Mouse (Mus musculus) regulatory T cell (primary cell): Measurements from ENCODE around the gene Cela2a.

Experiments
- in situ Hi-C: fragments of 300-600 bp; cut with MboI, MseI; formaldehyde crosslinking; loops from one replicate; pipeline ENCODE4 v1.15.1; 2025; ENCODE audit warnings: high pct_unique_total_duplicates

The Cela2a gene

GRCm38 (mm10) chr4:141826060-141826459 lies at the start of gene Cela2a:
Cela2a (minus strand) TSS chr4:141826160.
- in situ Hi-C loops: no loop called here

GRCm38 (mm10) chr4:141875481-141876108 lies 49.6 kb upstream of the Cela2a start:
- in situ Hi-C loops: no loop called here

- in situ Hi-C loops: no loop called here
These were observed 48.9 kb upstream of the Cela2a start, which contains the start of gene Efhd2 for GRCm38 (mm10) chr4:141874601-141875460. Efhd2 (minus strand) TSS chr4:141874920.

GRCm38 (mm10) chr4:141874111-141874600 lies 48.2 kb upstream of the Cela2a start:
- in situ Hi-C loops: no loop called here

- in situ Hi-C loops: no loop called here
These were observed 47.0 kb upstream of the Cela2a start for GRCm38 (mm10) chr4:141872977-141873376.

GRCm38 (mm10) chr4:141871909-141872308 lies 45.9 kb upstream of the Cela2a start:
- in situ Hi-C loops: no loop called here

GRCm38 (mm10) chr4:141871333-141871725 lies 45.4 kb upstream of the Cela2a start:
- in situ Hi-C loops: no loop called here

GRCm38 (mm10) chr4:141870666-141871332 lies 44.8 kb upstream of the Cela2a start:
- in situ Hi-C loops: no loop called here

DNA sequence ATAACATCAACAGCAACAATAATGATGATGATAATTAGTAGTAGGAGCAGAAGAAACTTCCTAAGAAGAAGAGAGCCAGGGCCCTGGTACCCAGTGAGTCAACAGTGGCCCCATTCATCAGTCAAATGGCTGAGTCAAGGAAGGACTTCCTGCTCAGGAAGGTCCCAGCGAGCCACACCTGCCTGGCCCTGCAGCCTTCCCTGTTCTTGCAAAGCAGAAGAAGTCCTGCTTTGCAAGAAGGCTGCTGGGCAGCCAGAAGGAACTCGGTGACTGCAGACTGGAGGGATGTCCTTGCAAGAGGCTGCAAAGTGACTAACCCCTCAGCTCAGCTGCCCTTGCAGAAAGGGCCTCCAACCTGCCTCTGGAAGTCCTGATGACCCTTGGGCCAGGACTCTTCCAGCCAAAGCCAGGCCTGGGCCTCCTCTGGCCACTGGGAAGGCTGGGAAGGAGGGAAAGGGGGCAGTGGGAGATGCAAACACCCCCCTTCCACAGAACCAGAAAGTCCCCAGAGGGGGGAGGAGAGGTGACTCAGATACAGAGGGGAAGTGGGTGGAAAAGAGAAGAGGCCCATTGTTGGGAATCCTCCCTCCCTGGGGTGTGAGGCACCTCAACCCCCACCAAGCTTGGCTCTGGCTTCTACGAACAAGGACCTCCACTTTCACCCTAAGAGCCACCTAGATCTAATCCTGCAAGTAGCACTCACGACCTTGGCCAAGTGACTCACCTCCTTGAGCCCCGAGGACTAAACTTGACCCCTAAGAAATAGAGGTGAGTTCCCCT lies 43.7 kb upstream of the Cela2a start:
- in situ Hi-C loops: no loop called here

GRCm38 (mm10) chr4:141868051-141868450 lies 42.1 kb upstream of the Cela2a start:
- in situ Hi-C loops: no loop called here

- in situ Hi-C loops: no loop called here
These were observed 41.5 kb upstream of the Cela2a start for GRCm38 (mm10) chr4:141867498-141867897.

DNA sequence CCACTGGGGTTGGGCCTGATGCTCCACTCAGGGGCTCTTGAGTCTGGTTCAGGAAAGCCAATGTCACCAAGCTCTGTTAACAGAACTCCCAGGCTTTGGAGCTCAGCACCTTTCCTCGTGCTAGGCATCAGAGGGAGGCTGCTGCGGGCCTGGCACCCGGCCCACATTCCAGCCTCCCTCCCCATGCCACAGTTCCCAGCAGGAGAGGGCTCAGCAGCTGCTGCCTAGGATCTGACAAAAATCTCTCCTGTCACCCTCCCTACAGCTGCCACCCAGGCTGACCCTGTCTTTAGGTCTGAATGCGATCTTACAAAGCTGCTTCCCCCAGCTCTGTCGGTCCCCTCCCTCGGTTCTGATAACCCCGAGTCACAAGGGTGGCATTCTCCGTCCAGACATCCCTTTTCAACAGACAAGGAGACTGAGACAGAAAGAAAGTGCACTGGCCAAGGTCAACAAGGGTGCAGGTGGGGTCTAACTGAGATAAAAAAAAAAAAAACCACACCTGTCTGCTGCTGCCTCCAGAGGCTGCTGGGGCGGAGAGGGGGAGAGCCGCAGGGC lies 41.1 kb upstream of the Cela2a start:
- in situ Hi-C loops: no loop called here

DNA sequence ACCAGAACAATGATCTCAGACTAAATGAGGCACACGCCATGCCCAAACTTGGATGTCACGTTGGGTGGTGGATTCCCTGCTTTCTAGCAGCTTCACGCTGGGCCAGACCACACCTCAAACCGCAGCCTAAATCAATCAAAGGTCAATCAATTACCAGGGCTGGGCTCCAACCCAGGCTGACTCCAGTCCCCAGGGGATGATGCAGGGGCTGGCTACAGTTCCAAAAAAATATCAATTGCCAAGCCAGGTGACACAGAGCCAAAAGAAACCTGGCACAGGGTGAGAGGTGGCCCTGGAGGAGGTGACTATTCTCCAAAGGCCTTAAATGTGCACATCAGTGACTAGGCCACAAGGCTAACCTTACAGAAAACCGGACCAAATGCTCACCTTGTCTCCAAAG lies 39.6 kb upstream of the Cela2a start:
- in situ Hi-C loops: no loop called here

GRCm38 (mm10) chr4:141865006-141865405 lies 39.0 kb upstream of the Cela2a start:
- in situ Hi-C loops: no loop called here

DNA sequence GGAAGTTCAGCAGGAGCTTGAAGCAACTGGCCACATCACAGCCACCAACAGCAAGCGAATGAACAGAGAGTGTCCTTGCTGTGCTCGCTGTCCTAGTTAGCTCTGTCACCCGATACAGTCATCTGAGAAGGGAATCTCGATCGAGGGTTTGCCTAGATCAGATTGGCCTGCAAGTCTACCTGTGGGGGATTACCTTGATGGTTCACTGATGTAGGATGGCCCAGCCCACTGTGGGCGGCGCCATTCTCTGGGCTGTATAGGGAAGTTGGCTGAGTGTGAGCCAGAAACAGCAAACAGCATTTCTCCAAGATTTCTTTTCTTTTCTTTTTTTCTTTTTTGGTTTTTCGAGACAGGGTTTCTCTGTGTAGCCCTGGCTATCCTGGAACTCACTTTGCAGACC lies 38.5 kb upstream of the Cela2a start:
- in situ Hi-C loops: no loop called here

- in situ Hi-C loops: no loop called here
These were observed 37.8 kb upstream of the Cela2a start for GRCm38 (mm10) chr4:141863726-141864280.

DNA sequence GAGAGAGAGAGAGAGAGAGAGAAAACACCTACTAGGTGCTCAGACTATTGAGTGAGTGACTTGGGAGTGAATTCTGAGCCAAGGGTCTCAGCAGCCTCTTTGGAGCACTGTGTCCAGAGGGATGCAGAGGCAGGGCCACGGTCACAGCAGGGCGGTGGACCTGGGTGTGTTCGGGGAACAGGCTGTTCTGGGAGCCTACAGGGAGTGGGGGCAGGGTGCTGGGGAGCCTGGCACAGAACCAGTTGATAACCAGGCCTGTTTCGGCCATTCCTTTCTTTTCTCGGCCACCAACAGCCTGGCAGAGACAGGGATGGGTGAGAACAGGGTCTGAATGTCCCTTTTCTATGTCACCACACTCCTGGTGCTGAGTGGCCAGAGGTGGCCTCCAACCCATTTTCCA lies 36.9 kb upstream of the Cela2a start:
- in situ Hi-C loops: no loop called here

DNA sequence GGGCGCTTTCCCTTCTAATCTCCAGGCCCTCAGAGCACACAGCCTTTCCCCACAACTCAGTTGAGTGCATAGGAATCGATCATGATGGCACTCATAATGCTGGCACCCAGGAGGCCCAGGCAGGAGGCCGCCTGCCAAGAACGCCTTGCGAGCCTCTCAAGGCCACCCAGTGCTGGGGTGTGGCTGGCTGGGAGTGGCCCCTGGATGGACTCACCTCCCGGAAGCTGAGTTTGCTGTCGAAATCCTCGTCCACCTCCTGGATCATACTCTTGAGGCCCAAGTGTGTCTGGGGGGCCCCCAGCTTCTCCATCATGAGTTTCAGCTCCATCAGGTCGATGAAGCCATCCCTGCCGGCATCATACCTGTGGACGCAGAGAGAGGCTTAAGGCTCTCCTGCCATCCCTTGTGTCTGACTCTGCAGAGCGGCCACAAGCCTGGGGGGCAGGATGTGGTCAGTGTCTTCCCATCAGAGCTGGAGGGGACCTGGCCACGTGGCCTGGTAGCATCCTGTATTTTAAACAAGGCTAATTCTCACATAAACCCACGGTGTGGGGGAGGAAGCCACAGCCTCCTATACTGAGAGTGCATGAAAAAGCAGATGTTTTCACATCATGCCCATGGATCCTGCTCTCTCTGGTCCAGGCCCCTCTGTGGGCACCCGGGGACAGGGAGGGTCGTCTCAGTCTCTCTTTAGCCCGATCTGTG lies 35.8 kb upstream of the Cela2a start:
- in situ Hi-C loops: no loop called here

DNA sequence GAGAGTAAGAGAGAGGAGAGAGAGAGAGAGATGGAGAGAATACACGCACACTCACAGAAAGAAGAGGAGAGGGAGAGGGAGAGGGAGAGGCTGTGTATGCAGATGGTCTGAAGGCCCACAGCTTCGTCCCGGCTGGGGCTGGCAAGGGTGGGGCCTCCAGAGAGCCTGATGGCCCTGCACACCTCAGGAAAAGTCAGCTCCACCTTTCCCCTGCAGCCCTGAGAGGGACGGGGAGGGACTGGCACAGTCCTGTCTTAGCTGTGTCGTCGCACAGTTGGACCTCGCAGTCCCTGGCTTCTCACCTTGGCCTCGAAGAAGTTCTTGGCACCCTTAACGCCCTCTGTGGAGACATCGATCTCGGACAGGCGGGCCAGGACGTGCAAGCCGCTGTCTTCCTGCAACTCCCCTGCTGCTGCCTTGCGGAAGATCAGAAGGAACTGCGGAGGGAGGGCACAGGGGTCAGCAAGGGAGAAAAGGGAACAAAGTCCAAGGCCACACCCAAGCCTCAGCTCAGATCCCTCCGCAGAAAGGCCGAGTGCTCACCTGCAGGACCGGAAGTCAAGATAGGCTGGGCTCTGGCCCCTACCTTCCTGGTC lies 34.4 kb upstream of the Cela2a start:
- in situ Hi-C loops: no loop called here

DNA sequence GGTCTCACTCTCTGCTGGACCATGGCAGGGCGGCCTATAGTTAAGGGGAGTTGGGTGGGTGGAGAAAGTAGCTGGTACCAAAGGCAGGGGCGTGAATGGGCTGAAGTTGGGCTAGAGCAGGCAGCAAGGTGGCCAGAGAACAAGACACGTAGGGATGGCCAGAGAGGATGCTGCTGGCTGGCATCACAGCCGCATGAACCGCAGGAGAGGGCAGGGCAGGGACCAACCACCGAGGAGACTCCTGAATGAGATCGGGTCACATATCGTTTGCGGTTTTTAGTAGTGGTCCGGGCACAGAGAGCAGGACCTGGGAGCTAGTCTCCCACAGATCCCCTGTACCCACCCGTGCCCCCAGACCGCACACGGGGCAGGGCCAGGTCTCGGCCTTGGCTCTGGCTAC lies 33.4 kb upstream of the Cela2a start:
- in situ Hi-C loops: no loop called here
